Mouse (Mus musculus): Measurements from ENCODE around the gene Tns3. TPM values are rescaled to one million over a fixed set of nuclear protein-coding genes. Genes with fewer than 3 reads are reported as not detected.

Gene Tns3
- 6.0 and 6.8 TPM in 2 replicates for polyA plus RNA-seq (2014; fragmentation: Nextera tagmentation; extraction: Ambion mirVana)

- peaks cover 4% of the 10 kb centered on the region; the same call in 1 of the 2 replicates for H3K27me3 ChIP-seq (ENCODE audit: control insufficient read depth, insufficient read depth, low read length)
- 0 out of 2 replicates have a peak within 1 kb of the TSS, but pooled peaks have one; percentile 10 for H3K27ac ChIP-seq
- WGBS = under 1% methylated on average over 37 of the region's 37 CpGs
- peak within 1 kb of the TSS; percentile 75 for H3K9ac ChIP-seq
- H3K4me3 ChIP-seq (replicated peaks; ENCODE audit: low read length) = peak within 1 kb of the TSS; percentile 54
- peaks cover 5% of the 10 kb centered on the region; the same call in 1 of the 2 replicates for H3K4me1 ChIP-seq (replicated peaks; ENCODE audit: control insufficient read depth, insufficient read depth, low read length)
- H3K36me3 ChIP-seq (replicated peaks; ENCODE audit: control insufficient read depth, insufficient read depth) = no peaks in the 10 kb centered on the region
- DNase-seq (ENCODE audit: low spot score) = peak; percentile 59
- peak within 1 kb of the TSS; percentile 96 for H3K4me2 ChIP-seq (replicated peaks)
- peak; percentile 59 for ATAC-seq (ENCODE audit: low FRiP score)
- no peaks in the 10 kb centered on the region for H3K9me3 ChIP-seq (ENCODE audit: control insufficient read depth, low read length)
Measured at GRCm38 (mm10) chr11:8664393-8664743, at the start of gene Tns3. Tns3 (minus strand) TSS chr11:8664535.

GRCm38 (mm10) chr11:8706246-8707041 lies 42.1 kb upstream of the Tns3 start:
- no peak overlapping the region for H3K27ac ChIP-seq
- H3K4me3 ChIP-seq (replicated peaks; ENCODE audit: low read length) = no peak overlapping the region
- ATAC-seq (ENCODE audit: low FRiP score) (no peak), DNase-seq (ENCODE audit: low spot score) (no peak)
- H3K4me1 ChIP-seq (replicated peaks; ENCODE audit: control insufficient read depth, insufficient read depth, low read length) = no peaks in the 10 kb centered on the region
- H3K27me3 ChIP-seq (ENCODE audit: control insufficient read depth, insufficient read depth, low read length) = no peaks in the 10 kb centered on the region
- 72% methylated on average over 8 of the region's 8 CpGs for WGBS
- H3K9me3 ChIP-seq (ENCODE audit: control insufficient read depth, low read length) = no peaks in the 10 kb centered on the region
- H3K9ac ChIP-seq = no peak overlapping the region
- no peak overlapping the region for H3K4me2 ChIP-seq (replicated peaks)
- no peaks in the 10 kb centered on the region for H3K36me3 ChIP-seq (replicated peaks; ENCODE audit: control insufficient read depth, insufficient read depth)

GRCm38 (mm10) chr11:8705156-8705555 lies 40.8 kb upstream of the Tns3 start:
- DNase-seq (ENCODE audit: low spot score) (no peak), ATAC-seq (ENCODE audit: low FRiP score) (no peak)
- no peaks in the 10 kb centered on the region for H3K4me1 ChIP-seq (replicated peaks; ENCODE audit: control insufficient read depth, insufficient read depth, low read length)
- H3K9ac ChIP-seq = no peak overlapping the region
- H3K27ac ChIP-seq = no peak overlapping the region
- no peaks in the 10 kb centered on the region for H3K27me3 ChIP-seq (ENCODE audit: control insufficient read depth, insufficient read depth, low read length)
- WGBS = 94% methylated on average over 1 of the region's 1 CpGs
- H3K4me3 ChIP-seq (replicated peaks; ENCODE audit: low read length) = no peak overlapping the region
- no peaks in the 10 kb centered on the region for H3K36me3 ChIP-seq (replicated peaks; ENCODE audit: control insufficient read depth, insufficient read depth)
- no peaks in the 10 kb centered on the region for H3K9me3 ChIP-seq (ENCODE audit: control insufficient read depth, low read length)
- H3K4me2 ChIP-seq (replicated peaks) = no peak overlapping the region

GRCm38 (mm10) chr11:8703876-8704275 lies 39.5 kb upstream of the Tns3 start:
- Histone ChIP-seq H3K9ac (no peak overlapping the region), H3K4me1 (replicated peaks; ENCODE audit: control insufficient read depth, insufficient read depth, low read length) (no peaks in the 10 kb centered on the region), H3K4me2 (replicated peaks) (no peak overlapping the region), H3K9me3 (ENCODE audit: control insufficient read depth, low read length) (no peaks in the 10 kb centered on the region), H3K27ac (no peak overlapping the region), H3K27me3 (ENCODE audit: control insufficient read depth, insufficient read depth, low read length) (no peaks in the 10 kb centered on the region), H3K4me3 (replicated peaks; ENCODE audit: low read length) (no peak overlapping the region), H3K36me3 (replicated peaks; ENCODE audit: control insufficient read depth, insufficient read depth) (no peaks in the 10 kb centered on the region)
- DNase-seq (ENCODE audit: low spot score) = no peak
- ATAC-seq (ENCODE audit: low FRiP score) = no peak
- WGBS = 83% methylated on average over 6 of the region's 6 CpGs

GRCm38 (mm10) chr11:8702532-8702886 lies 38.2 kb upstream of the Tns3 start:
- H3K9me3 ChIP-seq (ENCODE audit: control insufficient read depth, low read length) = no peaks in the 10 kb centered on the region
- DNase-seq (ENCODE audit: low spot score) = no peak
- H3K27me3 ChIP-seq (ENCODE audit: control insufficient read depth, insufficient read depth, low read length) = no peaks in the 10 kb centered on the region
- no peak for ATAC-seq (ENCODE audit: low FRiP score)
- WGBS = 93% methylated on average over 2 of the region's 2 CpGs
- no peaks in the 10 kb centered on the region for H3K4me1 ChIP-seq (replicated peaks; ENCODE audit: control insufficient read depth, insufficient read depth, low read length)
- no peak overlapping the region for H3K4me3 ChIP-seq (replicated peaks; ENCODE audit: low read length)
- H3K27ac ChIP-seq = no peak overlapping the region
- no peak overlapping the region for H3K9ac ChIP-seq
- no peak overlapping the region for H3K4me2 ChIP-seq (replicated peaks)
- no peaks in the 10 kb centered on the region for H3K36me3 ChIP-seq (replicated peaks; ENCODE audit: control insufficient read depth, insufficient read depth)

- WGBS = 90% methylated on average over 10 of the region's 10 CpGs
- H3K9ac ChIP-seq = no peak overlapping the region
- no peaks in the 10 kb centered on the region for H3K9me3 ChIP-seq (ENCODE audit: control insufficient read depth, low read length)
- no peaks in the 10 kb centered on the region for H3K4me1 ChIP-seq (replicated peaks; ENCODE audit: control insufficient read depth, insufficient read depth, low read length)
- H3K4me2 ChIP-seq (replicated peaks) = no peak overlapping the region
- H3K27me3 ChIP-seq (ENCODE audit: control insufficient read depth, insufficient read depth, low read length) = no peaks in the 10 kb centered on the region
- ATAC-seq (ENCODE audit: low FRiP score) (no peak), DNase-seq (ENCODE audit: low spot score) (no peak)
- no peak overlapping the region for H3K4me3 ChIP-seq (replicated peaks; ENCODE audit: low read length)
- no peaks in the 10 kb centered on the region for H3K36me3 ChIP-seq (replicated peaks; ENCODE audit: control insufficient read depth, insufficient read depth)
- no peak overlapping the region for H3K27ac ChIP-seq
Measured at GRCm38 (mm10) chr11:8701845-8702531, 37.7 kb upstream of the Tns3 start.

- H3K9ac ChIP-seq = no peak overlapping the region
- ATAC-seq (ENCODE audit: low FRiP score) (no peak), DNase-seq (ENCODE audit: low spot score) (no peak)
- H3K4me1 ChIP-seq (replicated peaks; ENCODE audit: control insufficient read depth, insufficient read depth, low read length) = no peaks in the 10 kb centered on the region
- no peaks in the 10 kb centered on the region for H3K27me3 ChIP-seq (ENCODE audit: control insufficient read depth, insufficient read depth, low read length)
- H3K4me2 ChIP-seq (replicated peaks) = no peak overlapping the region
- no peaks in the 10 kb centered on the region for H3K36me3 ChIP-seq (replicated peaks; ENCODE audit: control insufficient read depth, insufficient read depth)
- no peak overlapping the region for H3K4me3 ChIP-seq (replicated peaks; ENCODE audit: low read length)
- no peak overlapping the region for H3K27ac ChIP-seq
- 82% methylated on average over 3 of the region's 3 CpGs for WGBS
- H3K9me3 ChIP-seq (ENCODE audit: control insufficient read depth, low read length) = no peaks in the 10 kb centered on the region
Measured at GRCm38 (mm10) chr11:8701400-8701799, 37.1 kb upstream of the Tns3 start.

GRCm38 (mm10) chr11:8700641-8701221 lies 36.4 kb upstream of the Tns3 start:
- whole genome bisulfite sequencing = 90% methylated on average over 8 of the region's 8 CpGs
- no peak for ATAC-seq (ENCODE audit: low FRiP score)
- Histone ChIP-seq H3K27ac (no peak overlapping the region), H3K4me1 (replicated peaks; ENCODE audit: control insufficient read depth, insufficient read depth, low read length) (no peaks in the 10 kb centered on the region), H3K27me3 (ENCODE audit: control insufficient read depth, insufficient read depth, low read length) (no peaks in the 10 kb centered on the region), H3K36me3 (replicated peaks; ENCODE audit: control insufficient read depth, insufficient read depth) (no peaks in the 10 kb centered on the region), H3K9me3 (ENCODE audit: control insufficient read depth, low read length) (no peaks in the 10 kb centered on the region), H3K4me2 (replicated peaks) (no peak overlapping the region), H3K4me3 (replicated peaks; ENCODE audit: low read length) (no peak overlapping the region), H3K9ac (no peak overlapping the region)
- no peak for DNase-seq (ENCODE audit: low spot score)

- ATAC-seq (ENCODE audit: low FRiP score) = no peak
- Histone ChIP-seq H3K9me3 (ENCODE audit: control insufficient read depth, low read length) (no peaks in the 10 kb centered on the region), H3K4me2 (replicated peaks) (no peak overlapping the region), H3K9ac (no peak overlapping the region), H3K4me3 (replicated peaks; ENCODE audit: low read length) (no peak overlapping the region), H3K4me1 (replicated peaks; ENCODE audit: control insufficient read depth, insufficient read depth, low read length) (no peaks in the 10 kb centered on the region), H3K36me3 (replicated peaks; ENCODE audit: control insufficient read depth, insufficient read depth) (no peaks in the 10 kb centered on the region), H3K27ac (no peak overlapping the region), H3K27me3 (ENCODE audit: control insufficient read depth, insufficient read depth, low read length) (no peaks in the 10 kb centered on the region)
- WGBS = 24% methylated on average over 5 of the region's 5 CpGs
- DNase-seq (ENCODE audit: low spot score) = no peak
Measured at GRCm38 (mm10) chr11:8699777-8700176, 35.4 kb upstream of the Tns3 start.

Measured in hindbrain, embryonic 14.5 days (tissue).